Mouse (Mus musculus): ENCODE measurements around the gene Ntf3.

DNA sequence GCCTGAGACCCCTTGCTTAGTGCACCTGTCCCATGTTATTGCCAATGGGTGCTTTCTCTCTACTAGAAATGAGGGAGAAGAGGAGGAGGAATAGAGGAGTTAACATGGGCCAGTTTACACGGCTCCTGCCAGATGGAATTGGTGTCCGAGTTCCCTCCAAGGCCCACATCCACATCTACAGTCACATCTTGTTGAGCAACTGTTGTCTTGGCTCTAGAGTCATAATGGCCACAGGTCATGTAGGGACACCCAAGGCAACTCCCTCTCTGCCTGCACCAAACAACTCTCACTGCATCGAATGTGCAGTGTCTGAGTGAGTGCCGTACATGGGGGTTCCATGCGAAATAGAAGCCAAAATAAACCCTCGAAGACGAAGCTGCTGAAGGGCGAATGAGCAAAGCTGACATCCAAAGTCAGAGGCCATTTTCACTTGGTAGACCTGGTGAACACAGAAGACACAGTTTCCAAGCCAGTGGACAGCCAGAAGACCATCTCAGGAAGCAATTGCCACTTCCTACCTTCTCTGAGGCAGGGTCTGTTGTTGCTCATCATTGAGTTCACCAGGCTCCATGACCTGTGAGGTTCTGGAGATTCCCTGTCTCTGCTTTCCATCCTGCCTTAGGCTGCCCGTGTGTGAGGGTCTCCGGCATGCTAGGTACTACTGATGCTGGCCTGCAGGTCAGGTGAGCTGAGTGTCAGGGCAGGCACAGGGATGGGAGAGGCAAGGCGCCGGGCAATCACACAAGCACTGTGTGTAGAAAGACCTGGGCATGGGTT, 78.0 kb downstream of the Ntf3 start:
- TF ChIP-seq CTCF (conservative IDR thresholded peaks at IDR 0.05; ENCODE audit: low read length), result no peak
- TF ChIP-seq POU5F1 (IDR thresholded peaks at IDR 0.05; ENCODE audit: borderline replicate concordance, low read length), result no peak
